Mouse (Mus musculus) MEL (cell line): ENCODE results near the gene Dnajc30.

Source experiments
- CHD1 ChIP-seq: IDR thresholded peaks from 2 replicates; pipeline ENCODE4 v1.6.1; 2012; ENCODE audit warnings: low read depth, mild to moderate bottlenecking, inconsistent platforms, low read length, improper control_type of control experiment
- CHD2 ChIP-seq: IDR thresholded peaks from 2 replicates; pipeline ENCODE4 v1.6.1; 2011; ENCODE audit warnings: low read length, improper control_type of control experiment
- CTCF ChIP-seq, 3 experiments: IDR thresholded peaks in 2 of 3; conservative IDR thresholded peaks in 1 of 3; 2 replicates each; pipeline ENCODE4 v1.5.1; 2011 to 2012; ENCODE audit warnings: low read length in 3 of 3, low read depth in 2 of 3, mild to moderate bottlenecking in 2 of 3, improper control_type of control experiment in 1 of 3, inconsistent platforms in 1 of 3, mixed read lengths in 1 of 3, moderate library complexity in 1 of 3; ENCODE audit not compliant: control insufficient read depth in 1 of 3, insufficient read depth in 1 of 3, poor library complexity in 1 of 3, severe bottlenecking in 1 of 3
- GATA1 ChIP-seq: IDR thresholded peaks from 2 replicates; pipeline ENCODE4 v1.6.1; 2011; ENCODE audit warnings: low read depth, low read length, improper control_type of control experiment
- JUND ChIP-seq: IDR thresholded peaks from 2 replicates; pipeline ENCODE4 v1.6.1; 2011; ENCODE audit warnings: low read depth, mild to moderate bottlenecking, improper control_type of control experiment, low read length
- KAT2A ChIP-seq: conservative IDR thresholded peaks from 2 replicates; pipeline ENCODE4 v1.6.1; 2012; ENCODE audit warnings: low read depth, low read length, improper control_type of control experiment, inconsistent platforms
- MAX ChIP-seq: IDR thresholded peaks from 2 replicates; pipeline ENCODE4 v1.6.1; 2011; ENCODE audit warnings: low read length, improper control_type of control experiment
- MEF2A ChIP-seq: IDR thresholded peaks from 2 replicates; pipeline ENCODE4 v1.6.1; 2014; ENCODE audit warnings: low read depth, mild to moderate bottlenecking, inconsistent platforms, low read length, improper control_type of control experiment; ENCODE audit not compliant: poor library complexity, insufficient replicate concordance, severe bottlenecking; ENCODE audit errors: extremely low read depth
- NELFE ChIP-seq: IDR thresholded peaks from 2 replicates; pipeline ENCODE4 v1.6.1; 2011; ENCODE audit warnings: low read depth, low read length, improper control_type of control experiment
- POLR2A ChIP-seq, 2 experiments: IDR thresholded peaks; 2 replicates each; pipeline ENCODE4 v1.6.1; 2011 to 2012; ENCODE audit warnings: low read length in 2 of 2, mild to moderate bottlenecking in 2 of 2, control low read depth in 1 of 2, improper control_type of control experiment in 1 of 2, low read depth in 1 of 2, moderate library complexity in 1 of 2; ENCODE audit not compliant: control insufficient read depth in 1 of 2, insufficient read depth in 1 of 2, poor library complexity in 1 of 2
- POLR2AphosphoS5 ChIP-seq: IDR thresholded peaks from 2 replicates; pipeline ENCODE4 v1.6.1; 2012; ENCODE audit warnings: low read depth, borderline replicate concordance, mild to moderate bottlenecking, inconsistent platforms, low read length, moderate library complexity, mixed read lengths
- TBP ChIP-seq: IDR thresholded peaks from 2 replicates; pipeline ENCODE4 v1.8.0; 2011; ENCODE audit warnings: low read depth, low read length, improper control_type of control experiment
- USF1 ChIP-seq: IDR thresholded peaks from 2 replicates; pipeline ENCODE4 v1.6.1; 2014; ENCODE audit warnings: low read depth, mild to moderate bottlenecking, inconsistent platforms, low read length, improper control_type of control experiment, moderate library complexity

DNA sequence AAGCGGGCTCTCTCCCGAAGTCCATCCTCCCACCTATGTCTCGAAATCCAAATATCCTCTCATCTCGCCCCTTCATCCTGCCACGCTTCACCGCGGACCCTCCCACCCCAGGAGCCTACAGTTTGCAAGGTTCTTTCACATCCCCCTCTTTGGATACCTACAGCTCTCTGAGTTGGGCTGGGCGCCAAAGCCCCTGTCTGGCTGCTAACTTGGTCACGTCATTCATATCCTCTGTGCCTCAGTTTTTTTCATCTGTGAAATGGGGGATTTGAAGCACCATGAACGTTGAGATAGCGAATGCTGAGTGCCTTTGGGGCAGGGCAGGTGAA is 14.4 kb downstream of the Dnajc30 start:
- no peak for TF ChIP-seq CTCF (IDR thresholded peaks at IDR 0.05 in 2 of 3, conservative IDR thresholded peaks at IDR 0.05 in 1 of 3; ENCODE audit: control insufficient read depth in 1 of 3, insufficient read depth in 1 of 3, low read depth in 2 of 3, low read length in 3 of 3, poor library complexity in 1 of 3, severe bottlenecking in 1 of 3)
- TF ChIP-seq POLR2A (IDR thresholded peaks at IDR 0.05; ENCODE audit: control insufficient read depth in 1 of 2, insufficient read depth in 1 of 2, low read depth in 1 of 2, low read length in 2 of 2, poor library complexity in 1 of 2) = no peak
- TF ChIP-seq NELFE = no peak
- no peak for TF ChIP-seq JUND
- TF ChIP-seq USF1 = no peak
- no peak for TF ChIP-seq GATA1
- TF ChIP-seq MAX = no peak
- no peak for TF ChIP-seq POLR2AphosphoS5
- no peak for TF ChIP-seq TBP
- no peak for TF ChIP-seq CHD2
- no peak for TF ChIP-seq MEF2A
- no peak for TF ChIP-seq CHD1
- TF ChIP-seq KAT2A = no peak
